Mouse (Mus musculus) hindbrain, embryonic 12.5 days (tissue): ENCODE measurements around the gene Tubd1. TPM values are rescaled to one million over a fixed set of nuclear protein-coding genes. Genes with fewer than 3 reads are reported as not detected.

ENCODE experiments used
- ATAC-seq: fragments of 200-750 bp; cut with Nextera tagmentation; 2 replicates; pipeline ENCODE4 v1.8.0; 2017; ENCODE audit warnings: moderate TSS enrichment; ENCODE audit not compliant: low FRiP score
- H3K27ac ChIP-seq: fragments of 300-500 bp; sonication (generic); 2 replicates; pipeline ENCODE4 v1.5.1; 2016; ENCODE audit warnings: mild to moderate bottlenecking
- H3K27me3 ChIP-seq: fragments of 300-500 bp; sonication (generic); 2 replicates; pipeline ENCODE4 v1.6.1; 2016; ENCODE audit warnings: mild to moderate bottlenecking
- H3K36me3 ChIP-seq: fragments of 300-500 bp; sonication (generic); 2 replicates; pipeline ENCODE4 v1.6.1; 2016; ENCODE audit warnings: mild to moderate bottlenecking
- H3K4me1 ChIP-seq: fragments of 300-500 bp; sonication (generic); 2 replicates; pipeline ENCODE4 v1.6.1; 2016
- H3K4me2 ChIP-seq: fragments of 300-500 bp; sonication (generic); replicated peaks from 2 replicates; pipeline ENCODE4 v1.6.1; 2016; ENCODE audit warnings: mild to moderate bottlenecking
- H3K4me3 ChIP-seq: fragments of 300-500 bp; sonication (generic); 2 replicates; pipeline ENCODE4 v1.5.1; 2016; ENCODE audit warnings: mild to moderate bottlenecking
- H3K9ac ChIP-seq: fragments of 300-500 bp; sonication (generic); 2 replicates; pipeline ENCODE4 v1.6.1; 2016; ENCODE audit warnings: mild to moderate bottlenecking, moderate library complexity
- H3K9me3 ChIP-seq: fragments of 300-500 bp; sonication (generic); replicated peaks from 2 replicates; pipeline ENCODE4 v1.6.1; 2016; ENCODE audit warnings: mild to moderate bottlenecking
- WGBS: fragments of 180-500 bp; shearing (Covaris S2); methylation state at CpG from one replicate; pipeline ENCODE4 v1.1.7; 2016; 5-methylcytosine and 5-hydroxymethylcytosine counted together
- polyA plus RNA-seq: library from polyadenylated mRNA; unstranded; fragments of >200 nt; fragmentation: Nextera tagmentation; extraction: Ambion mirVana; gene quantifications from 2 replicates; pipeline ENCODE4 v1.2.1, GENCODE M21; 2016

Gene Tubd1
- polyA plus RNA-seq, 1 experiment from 2014 or later: 9.7 TPM

DNA sequence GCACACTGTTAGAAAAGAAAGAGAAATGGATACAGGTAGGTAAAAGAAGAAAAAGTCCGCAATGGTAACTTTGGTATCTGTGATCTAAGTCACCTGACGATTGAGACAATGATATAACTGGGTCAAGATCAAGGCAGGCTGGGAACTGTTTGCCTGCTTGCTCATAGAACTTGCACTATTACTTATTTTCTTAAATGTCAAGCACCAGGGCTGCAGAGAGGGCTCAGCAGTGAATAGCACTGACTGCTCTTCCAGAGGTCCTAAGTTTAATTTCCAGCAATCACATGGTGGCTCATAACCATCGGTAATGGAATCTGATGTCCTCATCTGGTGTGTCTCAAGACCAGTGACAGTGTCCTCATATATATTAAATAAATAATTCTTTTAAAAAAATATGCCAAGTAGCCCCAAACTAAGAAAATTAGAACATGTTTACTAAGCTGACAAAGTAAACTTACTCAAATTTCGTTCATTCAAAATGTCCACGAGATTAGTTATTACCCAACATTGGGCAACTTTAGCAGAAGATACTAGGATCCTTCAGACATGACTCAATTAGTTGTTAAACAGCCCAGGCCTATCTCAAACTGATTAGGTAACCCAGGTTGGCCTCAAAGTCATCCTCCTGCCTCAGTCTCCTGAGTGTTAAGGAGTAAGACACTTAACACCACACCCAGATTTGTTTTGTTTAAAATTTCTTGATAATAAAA is 10.4 kb upstream of the Tubd1 start:
- Histone ChIP-seq H3K9ac (no peak overlapping the region), H3K4me1 (no peaks in the 10 kb centered on the region), H3K36me3 (peaks cover 28% of the 10 kb centered on the region), H3K27me3 (no peaks in the 10 kb centered on the region), H3K4me3 (no peak overlapping the region), H3K9me3 (no peaks in the 10 kb centered on the region), H3K4me2 (no peak overlapping the region), H3K27ac (no peak overlapping the region)
- 96% methylated on average over 5 of the region's 5 CpGs for WGBS
- no peak for ATAC-seq

DNA sequence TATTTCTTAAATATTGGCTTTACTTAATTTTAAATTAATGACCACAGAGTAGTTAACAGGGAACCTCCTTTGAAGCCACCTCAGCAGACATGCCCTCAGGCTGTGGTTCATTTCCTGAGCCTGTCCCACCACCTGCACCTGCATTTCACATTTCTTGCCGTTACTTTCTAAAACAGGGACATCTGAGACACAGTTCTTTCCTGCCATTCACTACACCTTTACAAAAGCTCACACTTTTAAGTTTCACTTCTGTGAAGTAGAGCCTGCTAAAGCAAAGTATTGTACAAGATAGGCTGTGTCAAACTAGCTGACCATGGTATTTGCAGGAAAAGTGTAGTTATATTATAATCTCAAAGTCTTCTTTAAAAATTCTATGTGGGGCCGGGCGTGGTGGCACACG is 6.0 kb upstream of the Tubd1 start:
- 94% methylated on average over 4 of the region's 4 CpGs for WGBS

DNA sequence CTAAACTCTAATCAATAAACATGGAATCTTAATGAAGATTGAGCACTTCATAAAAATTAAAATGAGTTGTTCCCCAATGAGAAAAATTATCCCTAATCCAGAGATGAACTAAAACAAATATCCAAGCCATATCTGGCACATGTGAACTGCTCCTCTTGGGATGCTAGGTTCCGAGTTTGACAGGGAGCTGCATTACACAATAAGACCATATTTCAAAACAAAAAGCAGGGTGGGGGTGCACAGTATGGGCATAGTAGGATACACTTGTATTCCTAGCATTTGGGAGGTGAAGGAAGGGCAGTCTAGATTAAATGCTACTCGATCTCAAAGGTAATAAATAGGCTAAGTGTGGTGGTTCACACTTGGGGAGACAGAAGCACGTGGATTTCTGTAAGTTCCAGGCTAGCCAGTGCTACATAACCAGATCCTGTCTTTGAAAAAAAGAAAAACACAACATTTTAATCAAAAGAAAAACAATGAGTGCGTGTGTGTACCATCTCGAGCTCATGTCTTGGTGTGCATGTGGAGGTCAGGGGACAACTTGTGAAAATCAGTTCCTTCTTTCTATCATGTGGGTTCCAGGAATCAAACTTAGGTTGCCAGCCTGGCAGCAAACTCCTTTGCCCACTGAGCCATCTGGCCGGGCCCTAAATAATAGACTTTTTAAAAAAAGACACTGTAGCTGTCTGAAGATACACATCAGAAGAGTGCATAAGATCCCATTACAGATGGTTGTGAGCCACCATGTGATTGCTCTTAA is 4.9 kb upstream of the Tubd1 start:
- Histone ChIP-seq H3K36me3 (0 out of 2 replicates have a peak, but pooled peaks cover 5% of the 10 kb centered on the region), H3K9ac (no peak overlapping the region), H3K4me2 (no peak overlapping the region), H3K27ac (no peak overlapping the region), H3K9me3 (no peaks in the 10 kb centered on the region), H3K4me3 (no peak overlapping the region), H3K27me3 (no peaks in the 10 kb centered on the region), H3K4me1 (peaks cover 12% of the 10 kb centered on the region)
- no peak for ATAC-seq
- WGBS: 91% methylated on average over 6 of the region's 6 CpGs

More for the DNA sequence above, 6.0 kb upstream of the Tubd1 start:
- Histone ChIP-seq H3K4me1 (peaks cover 10% of the 10 kb centered on the region), H3K4me3 (no peak overlapping the region), H3K27me3 (no peaks in the 10 kb centered on the region), H3K4me2 (no peak overlapping the region), H3K9me3 (no peaks in the 10 kb centered on the region), H3K36me3 (peaks cover 8% of the 10 kb centered on the region; the same call in 1 of the 2 replicates), H3K27ac (no peak overlapping the region), H3K9ac (no peak overlapping the region)
- no peak for ATAC-seq

DNA sequence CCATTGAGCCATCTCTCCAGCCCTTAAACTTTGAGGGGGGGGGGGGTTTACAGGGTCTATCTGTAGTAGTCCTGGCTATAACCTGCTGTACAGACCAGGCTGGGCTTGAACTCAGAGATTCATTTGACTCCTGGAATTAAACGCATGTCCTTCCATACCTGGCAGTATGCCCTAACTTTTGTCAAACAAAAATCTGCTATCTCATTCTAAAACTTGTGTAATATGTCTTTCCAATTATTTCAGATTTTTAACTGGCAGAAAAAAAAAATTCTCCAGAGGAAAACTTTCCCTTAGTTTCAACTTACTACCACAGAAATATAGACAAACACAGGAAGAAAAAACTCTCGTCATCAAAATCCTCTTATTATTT is 4.3 kb upstream of the Tubd1 start:
- ATAC-seq: no peak
- WGBS: 91% methylated on average over 2 of the region's 2 CpGs

DNA sequence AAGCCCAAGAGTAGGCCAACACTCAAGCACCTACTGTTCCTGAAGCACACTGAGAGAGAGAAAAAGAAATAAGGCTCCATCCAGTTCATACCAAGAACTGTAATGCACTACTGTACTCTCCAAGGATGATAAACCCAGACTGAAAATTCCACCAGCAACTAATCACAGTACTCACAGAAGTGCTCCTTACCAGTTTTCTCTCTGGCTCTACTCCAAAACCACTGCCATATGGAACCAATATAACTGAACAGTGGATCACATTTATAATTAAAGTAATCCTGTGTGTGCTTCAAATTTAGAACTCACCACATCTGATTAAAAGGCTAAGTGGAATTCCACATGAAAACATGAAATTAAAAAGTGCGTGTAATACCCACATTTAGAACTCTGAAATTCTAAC is 1.9 kb upstream of the Tubd1 start:
- Histone ChIP-seq H3K4me2 (peak overlapping the region; percentile 89; the same call in 1 of the 2 replicates), H3K4me1 (peaks cover 12% of the 10 kb centered on the region), H3K4me3 (no peak overlapping the region), H3K27me3 (no peaks in the 10 kb centered on the region), H3K9me3 (no peaks in the 10 kb centered on the region), H3K9ac (no peak overlapping the region), H3K36me3 (0 out of 2 replicates have a peak, but pooled peaks cover 5% of the 10 kb centered on the region), H3K27ac (no peak overlapping the region)
- 91% methylated on average over 1 of the region's 1 CpGs for WGBS
- ATAC-seq: no peak

More for the DNA sequence above, 4.3 kb upstream of the Tubd1 start:
- Histone ChIP-seq H3K4me3 (no peak overlapping the region), H3K9ac (no peak overlapping the region), H3K9me3 (no peaks in the 10 kb centered on the region), H3K4me2 (no peak overlapping the region), H3K36me3 (0 out of 2 replicates have a peak, but pooled peaks cover 5% of the 10 kb centered on the region), H3K4me1 (peaks cover 12% of the 10 kb centered on the region), H3K27me3 (no peaks in the 10 kb centered on the region), H3K27ac (no peak overlapping the region)

DNA sequence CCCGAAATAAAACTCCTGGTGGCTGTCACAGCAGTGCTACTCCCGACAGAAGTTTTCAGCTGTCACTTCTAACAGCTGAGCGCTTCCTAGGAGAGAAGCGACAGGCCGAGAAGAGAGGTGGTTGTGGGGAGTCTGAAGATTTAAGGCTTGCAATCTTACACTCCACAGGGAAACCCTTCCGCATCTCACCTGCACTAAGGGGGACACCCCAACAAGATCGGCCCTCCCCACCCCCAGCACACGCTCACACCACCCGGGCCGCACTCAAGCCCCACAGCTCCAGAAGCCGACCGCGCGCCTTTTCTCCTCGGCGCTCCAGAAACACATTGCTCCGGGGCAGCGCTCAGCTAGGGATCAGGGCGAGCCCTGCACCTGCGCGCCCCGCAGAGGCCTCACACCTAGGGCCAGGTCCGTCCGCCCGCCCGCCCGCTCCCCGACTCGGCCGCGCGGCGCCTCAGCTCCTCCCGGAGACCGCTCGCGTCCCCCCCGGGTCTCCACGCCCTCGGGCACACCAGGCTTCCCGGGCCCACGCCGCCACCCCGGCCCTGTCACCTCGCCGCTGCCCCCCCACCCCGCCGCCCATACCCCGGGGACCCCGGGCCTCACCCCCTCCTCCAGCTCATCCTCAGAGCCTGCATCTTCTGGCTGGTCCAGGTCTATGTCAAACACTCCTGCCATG is 692 bp upstream of the Tubd1 start:
- H3K4me3 ChIP-seq: peak overlapping the region; percentile 99
- H3K36me3 ChIP-seq: peaks cover 2% of the 10 kb centered on the region; the same call in 1 of the 2 replicates
- peak overlapping the region; percentile 90 for H3K27ac ChIP-seq
- peak overlapping the region; percentile 98 for H3K9ac ChIP-seq
- peaks cover 12% of the 10 kb centered on the region for H3K4me1 ChIP-seq
- ATAC-seq: peak; percentile 71
- no peaks in the 10 kb centered on the region for H3K27me3 ChIP-seq
- under 1% methylated on average over 50 of the region's 50 CpGs for whole genome bisulfite sequencing
- no peaks in the 10 kb centered on the region for H3K9me3 ChIP-seq
- peak overlapping the region; percentile 89 for H3K4me2 ChIP-seq

DNA sequence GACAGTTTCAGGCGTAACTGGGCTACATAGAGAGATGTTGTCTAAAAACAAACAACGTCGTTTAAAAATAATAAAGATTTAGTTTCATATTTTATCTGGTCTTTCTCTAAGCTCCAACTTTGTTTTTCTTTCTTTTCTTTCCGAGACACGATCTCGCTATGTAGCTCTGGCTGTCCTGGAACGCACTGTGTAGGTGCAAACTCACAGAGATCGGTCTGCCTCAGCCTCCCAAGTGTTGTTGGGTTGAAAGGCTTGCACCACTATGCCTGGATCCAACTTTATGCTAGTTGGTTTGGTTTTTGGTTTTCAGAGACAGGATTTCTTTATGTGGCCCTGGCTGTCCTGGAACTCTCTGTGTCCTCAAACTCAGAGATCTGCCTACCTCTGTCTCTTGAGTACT is 765 bp downstream of the Tubd1 start:
- Histone ChIP-seq H3K4me1 (peaks cover 12% of the 10 kb centered on the region), H3K4me3 (peak overlapping the region; percentile 99), H3K36me3 (peaks cover 11% of the 10 kb centered on the region; the same call in 1 of the 2 replicates), H3K27ac (no peak overlapping the region), H3K4me2 (peak overlapping the region; percentile 56), H3K9ac (no peak overlapping the region), H3K27me3 (no peaks in the 10 kb centered on the region), H3K9me3 (no peaks in the 10 kb centered on the region)
- no peak for ATAC-seq
- 81% methylated on average over 8 of the region's 8 CpGs for WGBS

DNA sequence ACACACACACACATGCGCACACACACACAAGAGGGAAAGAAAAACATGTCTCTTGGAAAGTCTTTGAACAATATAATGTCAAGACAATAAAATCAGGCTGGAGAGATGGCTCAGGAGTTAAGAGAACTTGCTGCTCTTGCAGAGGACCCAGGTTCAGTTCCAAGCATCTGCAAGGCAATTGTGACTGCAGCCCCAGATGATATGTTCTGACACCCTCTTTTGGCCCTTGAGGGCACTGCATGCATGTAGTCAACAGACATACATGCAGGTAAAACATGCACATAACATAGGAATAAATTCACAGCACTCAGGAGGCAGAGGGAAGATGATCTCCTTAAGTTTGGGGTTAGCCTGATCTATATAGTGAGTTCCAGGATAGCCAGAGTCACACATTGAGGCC is 2.6 kb downstream of the Tubd1 start:
- Histone ChIP-seq H3K36me3 (peaks cover 8% of the 10 kb centered on the region; the same call in 1 of the 2 replicates), H3K4me3 (no peak overlapping the region), H3K4me2 (no peak overlapping the region), H3K27ac (no peak overlapping the region), H3K27me3 (no peaks in the 10 kb centered on the region), H3K9me3 (no peaks in the 10 kb centered on the region), H3K4me1 (peaks cover 12% of the 10 kb centered on the region), H3K9ac (no peak overlapping the region)
- no peak for ATAC-seq
- WGBS: 87% methylated on average over 1 of the region's 1 CpGs

DNA sequence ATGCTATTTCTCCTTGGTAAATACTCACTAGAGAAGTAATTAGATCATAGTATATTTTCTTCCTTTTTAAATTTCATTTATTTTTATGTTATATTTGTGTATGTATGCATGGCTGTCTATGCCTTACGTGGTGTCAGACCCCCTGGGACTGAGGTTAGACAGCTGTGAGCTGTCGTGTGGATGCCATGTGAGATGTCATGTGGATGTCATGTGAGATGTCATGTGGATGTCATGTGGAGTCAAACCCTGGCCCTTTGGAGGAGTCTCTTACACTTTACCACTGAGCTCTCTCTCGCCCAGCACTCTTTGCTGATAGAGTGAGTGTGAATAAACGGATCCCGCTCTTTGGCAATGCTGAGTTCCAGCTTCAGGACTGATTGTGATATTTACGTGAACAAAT is 8.7 kb downstream of the Tubd1 start:
- H3K27ac ChIP-seq: no peak overlapping the region
- H3K4me2 ChIP-seq: no peak overlapping the region
- H3K27me3 ChIP-seq: no peaks in the 10 kb centered on the region
- no peak for ATAC-seq
- H3K4me3 ChIP-seq: no peak overlapping the region
- peaks cover 18% of the 10 kb centered on the region for H3K36me3 ChIP-seq
- no peak overlapping the region for H3K9ac ChIP-seq
- no peaks in the 10 kb centered on the region for H3K4me1 ChIP-seq
- H3K9me3 ChIP-seq: no peaks in the 10 kb centered on the region
- WGBS: 90% methylated on average over 6 of the region's 6 CpGs

DNA sequence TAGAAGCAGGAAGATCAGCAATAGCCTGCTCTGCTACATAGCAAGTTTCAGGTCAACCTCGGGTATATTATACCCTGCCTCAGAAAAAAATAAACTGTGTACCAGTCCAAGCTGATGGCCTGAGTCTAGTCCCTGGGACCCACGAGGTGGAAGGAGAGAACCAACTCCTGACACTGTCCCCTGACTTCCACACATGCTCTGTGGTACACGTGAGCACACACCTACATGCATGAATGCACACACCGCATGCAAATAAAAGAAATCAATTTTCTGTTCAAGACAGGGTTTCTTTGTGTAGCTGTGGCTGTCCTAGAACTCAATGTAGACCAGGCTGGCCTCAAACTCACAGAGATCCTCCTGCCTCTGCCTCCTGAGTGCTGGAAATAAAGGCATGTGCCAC is 13.5 kb downstream of the Tubd1 start:
- 91% methylated on average over 4 of the region's 4 CpGs for WGBS
- H3K9me3 ChIP-seq: no peaks in the 10 kb centered on the region
- H3K4me3 ChIP-seq: no peak overlapping the region
- no peaks in the 10 kb centered on the region for H3K27me3 ChIP-seq
- no peak for ATAC-seq
- no peaks in the 10 kb centered on the region for H3K4me1 ChIP-seq
- H3K36me3 ChIP-seq: peaks cover 22% of the 10 kb centered on the region
- H3K9ac ChIP-seq: no peak overlapping the region
- no peak overlapping the region for H3K27ac ChIP-seq
- H3K4me2 ChIP-seq: no peak overlapping the region

DNA sequence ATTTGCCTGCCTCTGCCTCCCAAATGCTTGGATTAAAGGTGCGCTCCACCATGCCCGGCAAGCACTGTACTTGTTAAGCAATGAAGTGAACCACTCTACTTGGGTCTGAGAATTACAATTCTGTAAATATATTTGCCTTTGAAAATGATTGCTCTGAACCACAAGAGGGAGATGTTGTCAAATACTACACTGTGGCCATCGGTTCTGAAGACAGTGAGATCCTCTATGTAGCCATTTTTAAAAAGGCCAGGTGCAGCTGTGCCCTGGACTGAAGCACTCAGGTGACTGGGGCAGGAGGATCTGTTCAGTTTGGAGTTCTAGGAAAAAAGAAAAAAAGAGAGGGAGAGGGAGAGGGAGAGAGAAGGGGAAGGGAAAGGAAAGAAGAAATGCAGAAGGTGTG is 23.6 kb downstream of the Tubd1 start:
- Histone ChIP-seq H3K27me3 (no peaks in the 10 kb centered on the region), H3K4me2 (no peak overlapping the region), H3K9ac (no peak overlapping the region), H3K4me1 (peaks cover 10% of the 10 kb centered on the region), H3K4me3 (no peak overlapping the region), H3K36me3 (no peaks in the 10 kb centered on the region), H3K9me3 (no peaks in the 10 kb centered on the region), H3K27ac (no peak overlapping the region)
- WGBS: 75% methylated on average over 3 of the region's 3 CpGs
- ATAC-seq: no peak

DNA sequence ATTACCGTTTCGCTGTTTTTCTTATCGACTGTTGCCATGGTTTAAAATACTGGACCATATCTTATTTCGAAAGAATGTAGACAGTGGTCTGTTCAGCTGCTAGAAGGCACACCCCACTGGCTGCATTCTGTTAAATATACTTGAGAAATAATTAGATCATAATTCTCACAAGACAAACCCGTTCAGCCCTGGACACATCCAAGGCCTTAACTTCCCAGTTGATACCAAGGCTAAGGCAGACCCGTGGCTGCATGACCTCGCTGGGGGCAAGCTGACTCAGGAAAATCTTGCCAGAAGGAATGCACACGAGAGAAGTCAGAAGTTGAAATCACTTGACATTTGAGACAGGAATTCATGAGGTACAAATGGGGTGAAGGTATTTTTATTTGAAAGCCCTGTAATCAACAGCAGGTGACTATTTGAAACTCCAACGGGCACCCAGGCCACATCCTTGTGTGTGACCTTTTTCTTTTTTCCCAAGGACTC is 25.5 kb downstream of the Tubd1 start:
- H3K9me3 ChIP-seq: no peaks in the 10 kb centered on the region
- H3K27me3 ChIP-seq: no peaks in the 10 kb centered on the region
- H3K4me2 ChIP-seq: no peak overlapping the region
- H3K4me3 ChIP-seq: no peak overlapping the region
- no peak for ATAC-seq
- 60% methylated on average over 9 of the region's 9 CpGs for WGBS
- peaks cover 10% of the 10 kb centered on the region for H3K4me1 ChIP-seq
- H3K9ac ChIP-seq: no peak overlapping the region
- 0 out of 2 replicates have a peak overlapping the region, but pooled peaks have one; percentile 9 for H3K27ac ChIP-seq
- no peaks in the 10 kb centered on the region for H3K36me3 ChIP-seq
